Mouse (Mus musculus) liver, embryonic 14 days (tissue): Measurements from ENCODE around the gene Olfr1499. TPM values are rescaled to one million over a fixed set of nuclear protein-coding genes. Genes with fewer than 3 reads are reported as not detected.

Experiments
- polyA plus RNA-seq: library from polyadenylated mRNA; depleted of rRNA; stranded (reverse); fragments of >200 nt; gene quantifications from 2 replicates; pipeline ENCODE4 v1.2.3, GENCODE M21; 2012; rRNA removed

Olfr1499 gene
- not detected in 2 replicates for polyA plus RNA-seq

GRCm38 (mm10) chr19:13819347-13819746 is at the start of gene Olfr1499:
Olfr1499 (minus strand) TSS chr19:13819447.

GRCm38 (mm10) chr19:13861495-13861894 is 42.2 kb upstream of the Olfr1499 start, which contains the start of gene Olfr1502:
Olfr1502 (plus strand) TSS chr19:13861795.

GRCm38 (mm10) chr19:13850592-13850991 is 31.3 kb upstream of the Olfr1499 start, which contains the start of gene Olfr1501:
Olfr1501 (minus strand) TSS chr19:13850692.

GRCm38 (mm10) chr19:13830388-13830787 is 11.1 kb upstream of the Olfr1499 start, which contains the start of gene Olfr1500:
Olfr1500 (minus strand) TSS chr19:13830488.

GRCm38 (mm10) chr19:13798102-13798501 is 21.1 kb downstream of the Olfr1499 start, which contains the start of gene Olfr1497:
Olfr1497 (minus strand) TSS chr19:13798202.

GRCm38 (mm10) chr19:13777578-13777977 is 41.7 kb downstream of the Olfr1499 start, which contains the start of gene Olfr1496:
Olfr1496 (plus strand) TSS chr19:13777878.

GRCm38 (mm10) chr19:13764306-13764705 is 54.9 kb downstream of the Olfr1499 start, which contains the start of gene Olfr1495:
Olfr1495 (plus strand) TSS chr19:13764606.

Other genes with a start within 250 kb of the Olfr1499 start
- not detected in 2 replicates for gene Olfr1484, start 235.9 kb downstream of the Olfr1499 start, polyA plus RNA-seq
- gene Olfr1487, start 202.1 kb downstream of the Olfr1499 start, polyA plus RNA-seq: not detected in 2 replicates
- gene Olfr1489, start 187.8 kb downstream of the Olfr1499 start, polyA plus RNA-seq: not detected in 2 replicates
- gene Olfr1490, start 168.4 kb downstream of the Olfr1499 start, polyA plus RNA-seq: not detected in 2 replicates
- not detected in 2 replicates for gene Olfr1491, start 122.2 kb downstream of the Olfr1499 start, polyA plus RNA-seq
- gene Olfr1493-ps1, start 96.2 kb downstream of the Olfr1499 start, polyA plus RNA-seq: not detected in 2 replicates
- gene Olfr1494, start 79.7 kb downstream of the Olfr1499 start, polyA plus RNA-seq: not detected in 2 replicates
- not detected in 2 replicates for gene Olfr1495, start 54.8 kb downstream of the Olfr1499 start, polyA plus RNA-seq
- not detected in 2 replicates for gene Olfr1496, start 41.6 kb downstream of the Olfr1499 start, polyA plus RNA-seq
- not detected in 2 replicates for gene Olfr1497, start 21.2 kb downstream of the Olfr1499 start, polyA plus RNA-seq
- gene Olfr1500, start 11.0 kb upstream of the Olfr1499 start, polyA plus RNA-seq: not detected in 2 replicates
- not detected in 2 replicates for gene Olfr1501, start 31.2 kb upstream of the Olfr1499 start, polyA plus RNA-seq
- gene Olfr1502, start 42.3 kb upstream of the Olfr1499 start, polyA plus RNA-seq: not detected in 2 replicates
- not detected in 2 replicates for gene Olfr1504, start 78.5 kb upstream of the Olfr1499 start, polyA plus RNA-seq
- gene Olfr1505, start 94.1 kb upstream of the Olfr1499 start, polyA plus RNA-seq: not detected in 2 replicates